Mouse (Mus musculus) hindbrain, embryonic 12.5 days (tissue): ENCODE results near the gene Hapln2. TPM values are rescaled to one million over a fixed set of nuclear protein-coding genes. Genes with fewer than 3 reads are reported as not detected.

Experiments
- ATAC-seq: fragments of 200-750 bp; cut with Nextera tagmentation; 2 replicates; pipeline ENCODE4 v1.8.0; 2017; ENCODE audit warnings: moderate TSS enrichment; ENCODE audit not compliant: low FRiP score
- H3K27ac ChIP-seq: fragments of 300-500 bp; sonication (generic); 2 replicates; pipeline ENCODE4 v1.5.1; 2016; ENCODE audit warnings: mild to moderate bottlenecking
- H3K27me3 ChIP-seq: fragments of 300-500 bp; sonication (generic); 2 replicates; pipeline ENCODE4 v1.6.1; 2016; ENCODE audit warnings: mild to moderate bottlenecking
- H3K36me3 ChIP-seq: fragments of 300-500 bp; sonication (generic); 2 replicates; pipeline ENCODE4 v1.6.1; 2016; ENCODE audit warnings: mild to moderate bottlenecking
- H3K4me1 ChIP-seq: fragments of 300-500 bp; sonication (generic); 2 replicates; pipeline ENCODE4 v1.6.1; 2016
- H3K4me2 ChIP-seq: fragments of 300-500 bp; sonication (generic); replicated peaks from 2 replicates; pipeline ENCODE4 v1.6.1; 2016; ENCODE audit warnings: mild to moderate bottlenecking
- H3K4me3 ChIP-seq: fragments of 300-500 bp; sonication (generic); 2 replicates; pipeline ENCODE4 v1.5.1; 2016; ENCODE audit warnings: mild to moderate bottlenecking
- H3K9ac ChIP-seq: fragments of 300-500 bp; sonication (generic); 2 replicates; pipeline ENCODE4 v1.6.1; 2016; ENCODE audit warnings: mild to moderate bottlenecking, moderate library complexity
- H3K9me3 ChIP-seq: fragments of 300-500 bp; sonication (generic); replicated peaks from 2 replicates; pipeline ENCODE4 v1.6.1; 2016; ENCODE audit warnings: mild to moderate bottlenecking
- WGBS: fragments of 180-500 bp; shearing (Covaris S2); methylation state at CpG from one replicate; pipeline ENCODE4 v1.1.7; 2016; 5-methylcytosine and 5-hydroxymethylcytosine counted together
- polyA plus RNA-seq: library from polyadenylated mRNA; unstranded; fragments of >200 nt; fragmentation: Nextera tagmentation; extraction: Ambion mirVana; gene quantifications from 2 replicates; pipeline ENCODE4 v1.2.1, GENCODE M21; 2016

Hapln2 gene
- polyA plus RNA-seq, 1 experiment from 2014 or later = 0.30 TPM

- Histone ChIP-seq H3K9ac (0 out of 2 replicates have a peak overlapping the region, but pooled peaks have one; percentile 36), H3K4me2 (peak overlapping the region; percentile 43), H3K36me3 (peaks cover 4% of the 10 kb centered on the region; the same call in 1 of the 2 replicates), H3K4me1 (peaks cover 91% of the 10 kb centered on the region), H3K4me3 (no peak overlapping the region), H3K27ac (peak overlapping the region; percentile 79), H3K9me3 (no peaks in the 10 kb centered on the region), H3K27me3 (no peaks in the 10 kb centered on the region)
- WGBS = 31% methylated on average over 6 of the region's 6 CpGs
- ATAC-seq = no peak
Observed at GRCm38 (mm10) chr3:87983627-87984026, 43.8 kb downstream of the Hapln2 start.

- peak overlapping the region; percentile 79 for H3K27ac ChIP-seq
- peak overlapping the region; percentile 43 for H3K4me2 ChIP-seq
- ATAC-seq = peak; percentile 3; the same call in 1 of the 2 replicates
- H3K4me1 ChIP-seq = peaks cover 90% of the 10 kb centered on the region
- peaks cover 5% of the 10 kb centered on the region; the same call in 1 of the 2 replicates for H3K36me3 ChIP-seq
- no peaks in the 10 kb centered on the region for H3K27me3 ChIP-seq
- H3K9me3 ChIP-seq = no peaks in the 10 kb centered on the region
- H3K9ac ChIP-seq = peak overlapping the region; percentile 42
- 4% methylated on average over 13 of the region's 13 CpGs for WGBS
- H3K4me3 ChIP-seq = no peak overlapping the region
Observed at GRCm38 (mm10) chr3:87982836-87983601, 44.4 kb downstream of the Hapln2 start.

GRCm38 (mm10) chr3:87981894-87982835, 45.2 kb downstream of the Hapln2 start:
- peak overlapping the region; percentile 42; the same call in 1 of the 2 replicates for H3K9ac ChIP-seq
- peak overlapping the region; percentile 79 for H3K27ac ChIP-seq
- no peaks in the 10 kb centered on the region for H3K27me3 ChIP-seq
- peak overlapping the region; percentile 43; the same call in 1 of the 2 replicates for H3K4me2 ChIP-seq
- H3K4me3 ChIP-seq = no peak overlapping the region
- ATAC-seq = no peak
- no peaks in the 10 kb centered on the region for H3K9me3 ChIP-seq
- peaks cover 13% of the 10 kb centered on the region; the same call in 1 of the 2 replicates for H3K36me3 ChIP-seq
- 32% methylated on average over 12 of the region's 12 CpGs for WGBS
- H3K4me1 ChIP-seq = peaks cover 82% of the 10 kb centered on the region

GRCm38 (mm10) chr3:87981214-87981760, 46.1 kb downstream of the Hapln2 start:
- no peak for ATAC-seq
- no peaks in the 10 kb centered on the region for H3K27me3 ChIP-seq
- peak overlapping the region; percentile 79 for H3K27ac ChIP-seq
- peaks cover 76% of the 10 kb centered on the region for H3K4me1 ChIP-seq
- H3K4me3 ChIP-seq = no peak overlapping the region
- WGBS = 83% methylated on average over 6 of the region's 6 CpGs
- peaks cover 21% of the 10 kb centered on the region; the same call in 1 of the 2 replicates for H3K36me3 ChIP-seq
- H3K9ac ChIP-seq = no peak overlapping the region
- no peaks in the 10 kb centered on the region for H3K9me3 ChIP-seq
- no peak overlapping the region for H3K4me2 ChIP-seq

GRCm38 (mm10) chr3:87980728-87981127, 46.7 kb downstream of the Hapln2 start:
- no peaks in the 10 kb centered on the region for H3K27me3 ChIP-seq

GRCm38 (mm10) chr3:87980085-87980484, 47.3 kb downstream of the Hapln2 start:
- no peak for ATAC-seq
- Histone ChIP-seq H3K9ac (0 out of 2 replicates have a peak overlapping the region, but pooled peaks have one; percentile 32), H3K36me3 (peaks cover 26% of the 10 kb centered on the region), H3K27ac (0 out of 2 replicates have a peak overlapping the region, but pooled peaks have one; percentile 62), H3K4me3 (no peak overlapping the region), H3K9me3 (no peaks in the 10 kb centered on the region), H3K27me3 (no peaks in the 10 kb centered on the region), H3K4me1 (peaks cover 64% of the 10 kb centered on the region), H3K4me2 (no peak overlapping the region)
- 58% methylated on average over 3 of the region's 3 CpGs for WGBS

More at GRCm38 (mm10) chr3:87980728-87981127, 46.7 kb downstream of the Hapln2 start:
- peak overlapping the region; percentile 62 for H3K27ac ChIP-seq
- H3K9ac ChIP-seq = 0 out of 2 replicates have a peak overlapping the region, but pooled peaks have one; percentile 32
- peaks cover 26% of the 10 kb centered on the region for H3K36me3 ChIP-seq
- WGBS = 50% methylated on average over 5 of the region's 5 CpGs
- H3K4me1 ChIP-seq = peaks cover 71% of the 10 kb centered on the region
- no peak for ATAC-seq
- H3K4me3 ChIP-seq = no peak overlapping the region
- H3K9me3 ChIP-seq = no peaks in the 10 kb centered on the region
- no peak overlapping the region for H3K4me2 ChIP-seq

- no peak overlapping the region for H3K4me2 ChIP-seq
- peaks cover 65% of the 10 kb centered on the region for H3K4me1 ChIP-seq
- H3K27me3 ChIP-seq = no peaks in the 10 kb centered on the region
- H3K4me3 ChIP-seq = no peak overlapping the region
- no peak for ATAC-seq
- H3K36me3 ChIP-seq = peaks cover 26% of the 10 kb centered on the region
- WGBS = 90% methylated on average over 5 of the region's 5 CpGs
- H3K9ac ChIP-seq = no peak overlapping the region
- no peaks in the 10 kb centered on the region for H3K9me3 ChIP-seq
- H3K27ac ChIP-seq = 0 out of 2 replicates have a peak overlapping the region, but pooled peaks have one; percentile 62
Observed at GRCm38 (mm10) chr3:87979493-87979892, 47.9 kb downstream of the Hapln2 start.

- H3K9me3 ChIP-seq = no peaks in the 10 kb centered on the region
- peak overlapping the region; percentile 86 for H3K9ac ChIP-seq
- H3K4me1 ChIP-seq = peaks cover 59% of the 10 kb centered on the region
- peaks cover 26% of the 10 kb centered on the region for H3K36me3 ChIP-seq
- peak overlapping the region; percentile 93 for H3K4me2 ChIP-seq
- peak; percentile 67 for ATAC-seq
- peak overlapping the region; percentile 92 for H3K27ac ChIP-seq
- H3K27me3 ChIP-seq = peaks cover 2% of the 10 kb centered on the region; the same call in 1 of the 2 replicates
- 10% methylated on average over 12 of the region's 12 CpGs for WGBS
- H3K4me3 ChIP-seq = peak overlapping the region; percentile 69
Observed at GRCm38 (mm10) chr3:87974381-87974987, 52.9 kb downstream of the Hapln2 start.

GRCm38 (mm10) chr3:87973593-87974380, 53.6 kb downstream of the Hapln2 start:
- Histone ChIP-seq H3K27ac (peak overlapping the region; percentile 92), H3K36me3 (peaks cover 22% of the 10 kb centered on the region), H3K9me3 (no peaks in the 10 kb centered on the region), H3K4me1 (peaks cover 55% of the 10 kb centered on the region), H3K4me3 (peak overlapping the region; percentile 69), H3K4me2 (peak overlapping the region; percentile 93), H3K27me3 (peaks cover 2% of the 10 kb centered on the region; the same call in 1 of the 2 replicates), H3K9ac (peak overlapping the region; percentile 86)
- 14% methylated on average over 14 of the region's 14 CpGs for WGBS
- ATAC-seq = 0 out of 2 replicates have a peak, but pooled peaks have one; percentile 1

GRCm38 (mm10) chr3:87972776-87973175, 54.6 kb downstream of the Hapln2 start:
- Histone ChIP-seq H3K36me3 (peaks cover 18% of the 10 kb centered on the region), H3K27me3 (peaks cover 2% of the 10 kb centered on the region; the same call in 1 of the 2 replicates), H3K4me1 (peaks cover 49% of the 10 kb centered on the region), H3K4me3 (peak overlapping the region; percentile 69), H3K9ac (peak overlapping the region; percentile 86), H3K27ac (peak overlapping the region; percentile 92), H3K4me2 (peak overlapping the region; percentile 93), H3K9me3 (no peaks in the 10 kb centered on the region)
- ATAC-seq = no peak
- 14% methylated on average over 5 of the region's 5 CpGs for WGBS
